Comparison of ENCODE assay signal across 21 mouse cellular contexts in the genomic region with DNA sequence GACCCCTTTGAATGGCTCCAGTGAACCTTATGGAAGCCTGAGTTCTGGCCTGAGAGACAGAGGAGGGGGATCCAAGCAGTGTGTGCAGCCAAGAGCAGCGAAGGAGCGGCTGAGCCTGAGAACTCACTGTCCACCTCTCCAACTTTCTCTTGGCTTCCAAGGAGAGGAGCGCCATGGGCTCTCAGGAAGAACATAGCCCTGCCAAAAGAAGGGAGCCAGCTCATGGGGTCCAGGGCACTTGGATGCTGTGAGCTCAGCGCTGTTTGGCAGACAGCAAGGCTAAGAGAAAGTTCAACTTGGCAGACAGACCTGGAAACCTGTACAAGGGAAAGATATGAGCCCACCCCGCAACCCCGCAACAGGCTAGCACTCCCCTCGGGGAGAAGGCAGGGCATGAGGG. TPM values are rescaled to one million over a fixed set of nuclear protein-coding genes. Genes with fewer than 3 reads are reported as not detected.
"Had no signal": no experiment of that assay in that cellular context is flagged by ENCODE, and none has a peak within 500 bp of the region (broad histone marks: within the 10 kb centered on the region; RNA-seq: fewer than 3 reads in every experiment).

No protein-coding gene starts in this region.

- H3K9ac ChIP-seq: liver, postnatal 0 days; lung, embryonic 15.5 days; midbrain, embryonic 13.5 days; neural tube, embryonic 12.5 days; stomach, embryonic 15.5 days had no signal

- DNase-seq: liver, postnatal 0 days; lung, adult 2 months; lung, postnatal 14 days; lung, postnatal 36 days; right cerebral cortex, postnatal 14 days; thymus, adult 2 months; thymus, postnatal 25 days; thymus, postnatal 4 days had no signal

- H3K4me1 ChIP-seq: megakaryocyte, embryonic 14.5 days; neural tube, embryonic 12.5 days had no signal

- H3K27me3 ChIP-seq: lung, embryonic 15.5 days; midbrain, embryonic 13.5 days; neural tube, embryonic 12.5 days; stomach, embryonic 15.5 days had no signal

- H3K4me2 ChIP-seq: lung, embryonic 15.5 days; midbrain, embryonic 11.5 days; midbrain, embryonic 13.5 days; neural tube, embryonic 12.5 days; stomach, embryonic 15.5 days had no signal

- H3K4me3 ChIP-seq: lung, embryonic 15.5 days; megakaryocyte, embryonic 14.5 days; midbrain, embryonic 13.5 days; neural tube, embryonic 12.5 days; stomach, embryonic 15.5 days had no signal

- H3K36me3 ChIP-seq: lung, embryonic 15.5 days; midbrain, embryonic 13.5 days; neural tube, embryonic 12.5 days; stomach, embryonic 15.5 days had no signal

- H3K9me3 ChIP-seq: lung, embryonic 15.5 days; midbrain, embryonic 13.5 days; neural tube, embryonic 12.5 days; stomach, embryonic 15.5 days had no signal

- ATAC-seq: liver, postnatal 0 days; lung, postnatal 0 days; midbrain, embryonic 13.5 days; midbrain, embryonic 16.5 days had no signal

- H3K27ac ChIP-seq: lung, embryonic 15.5 days; macrophage; midbrain, embryonic 13.5 days; neural tube, embryonic 12.5 days; stomach, embryonic 15.5 days; stomach, postnatal 0 days had no signal

RNA-seq across cellular contexts. Expression of a gene that starts 13.3 kb away (rescaled TPM):
- total RNA-seq: megakaryocyte progenitor cell, adult 5-6 weeks; monocyte, adult 5-6 weeks; neutrophil, adult 5-6 weeks had no signal
- polyA plus RNA-seq: macrophage had no signal
